Mouse (Mus musculus): ENCODE measurements at regions not wholly inside any gene's neighbourhood (a gene's known extent, or its start where the extent isn't known, plus 50 kb on each side); places are given as distances from the start of the nearest gene placed in this dataset.

DNA sequence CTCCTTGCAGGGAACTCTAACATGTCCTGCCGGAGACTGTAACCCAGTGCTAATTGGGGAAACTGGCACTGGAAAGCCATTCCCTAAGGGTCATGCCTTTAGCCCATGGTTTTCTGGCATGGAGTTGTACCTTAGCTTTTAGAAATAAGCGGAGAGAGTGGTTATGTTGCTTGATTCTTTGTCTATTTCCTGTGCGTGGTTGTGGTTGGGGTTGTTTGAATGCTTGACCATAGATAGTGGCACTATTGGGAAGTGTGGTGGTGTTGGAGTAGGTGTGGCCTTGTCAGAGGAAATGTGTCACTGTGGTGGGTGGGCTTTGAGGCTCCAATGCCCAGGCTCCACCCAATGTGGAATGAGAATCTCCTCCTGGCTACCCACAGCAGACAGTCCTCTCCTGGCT lies 289.2 kb upstream of the Chd6 start:
- no peak for ATAC-seq (ENCODE audit: insufficient number of reproducible peaks, low FRiP score)
- no peaks in the 10 kb centered on the region for H3K4me1 ChIP-seq (replicated peaks)
- H3K27ac ChIP-seq (ENCODE audit: poor library complexity, severe bottlenecking): no peak overlapping the region
- H3K9me3 ChIP-seq (replicated peaks): peaks cover 8% of the 10 kb centered on the region
- H3K36me3 ChIP-seq: no peaks in the 10 kb centered on the region
- H3K4me2 ChIP-seq: no peak overlapping the region
- no peak overlapping the region for H3K9ac ChIP-seq
- no peaks in the 10 kb centered on the region for H3K27me3 ChIP-seq (replicated peaks)
- no peak overlapping the region for H3K4me3 ChIP-seq
- 82% methylated on average over 3 of the region's 3 CpGs for WGBS

- H3K4me3 ChIP-seq: no peak overlapping the region
- H3K27me3 ChIP-seq (replicated peaks): no peaks in the 10 kb centered on the region
- no peaks in the 10 kb centered on the region for H3K9me3 ChIP-seq (replicated peaks)
- no peak overlapping the region for H3K9ac ChIP-seq
- no peaks in the 10 kb centered on the region for H3K4me1 ChIP-seq (replicated peaks)
- H3K4me2 ChIP-seq: no peak overlapping the region
- 80% methylated on average over 15 of the region's 15 CpGs for WGBS
- no peak overlapping the region for H3K27ac ChIP-seq (ENCODE audit: poor library complexity, severe bottlenecking)
- ATAC-seq (ENCODE audit: insufficient number of reproducible peaks, low FRiP score): no peak
- H3K36me3 ChIP-seq: no peaks in the 10 kb centered on the region
Observed at GRCm38 (mm10) chr2:161390954-161391690, 282.2 kb upstream of the Chd6 start.

DNA sequence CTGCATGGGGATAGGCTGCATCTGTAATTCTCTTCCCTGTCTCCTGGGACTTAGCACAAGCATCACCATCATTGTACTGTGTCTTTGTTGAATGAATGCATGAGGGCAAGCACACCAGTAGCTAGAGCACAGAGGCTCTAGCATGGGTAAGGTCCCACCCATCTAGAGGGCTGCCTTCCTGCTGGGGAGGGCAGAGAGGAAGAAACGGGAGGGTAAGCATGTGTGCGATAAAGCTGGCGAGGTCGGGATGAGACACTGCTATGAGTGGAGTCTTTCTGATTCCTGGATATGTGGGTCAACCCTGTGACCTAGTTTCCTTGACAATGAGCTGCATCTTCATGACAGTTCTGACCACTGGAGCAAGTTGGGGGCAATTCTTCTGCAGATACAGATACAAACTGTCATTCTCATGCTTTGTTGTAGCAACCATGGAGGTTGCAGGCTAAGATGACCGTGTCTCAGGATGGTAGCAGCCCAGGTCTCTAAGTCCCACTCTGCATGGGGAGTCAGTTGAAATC lies 280.5 kb upstream of the Chd6 start:
- Histone ChIP-seq H3K27ac (ENCODE audit: poor library complexity, severe bottlenecking) (no peak overlapping the region), H3K4me3 (no peak overlapping the region), H3K36me3 (no peaks in the 10 kb centered on the region), H3K4me1 (replicated peaks) (no peaks in the 10 kb centered on the region), H3K4me2 (no peak overlapping the region), H3K27me3 (replicated peaks) (no peaks in the 10 kb centered on the region), H3K9me3 (replicated peaks) (no peaks in the 10 kb centered on the region), H3K9ac (no peak overlapping the region)
- WGBS: 81% methylated on average over 5 of the region's 5 CpGs
- no peak for ATAC-seq (ENCODE audit: insufficient number of reproducible peaks, low FRiP score)

DNA sequence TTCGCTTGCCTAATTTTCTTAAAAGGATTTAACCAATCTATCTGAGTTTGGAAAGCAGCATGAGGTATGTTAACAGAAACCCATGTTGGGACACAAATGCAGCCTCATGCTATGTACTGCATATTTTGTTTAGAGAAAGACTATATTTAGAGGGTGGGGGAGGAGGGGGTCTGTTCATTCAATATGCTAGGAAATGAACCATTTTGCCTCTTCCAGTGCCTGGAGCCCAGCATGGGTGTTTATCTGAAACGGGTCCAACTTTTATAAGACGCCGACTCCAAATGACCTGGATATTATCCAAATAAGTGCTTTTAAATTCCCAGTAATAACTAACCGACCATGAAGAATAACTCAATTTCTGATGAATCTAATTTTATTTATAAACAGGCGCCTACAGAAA lies 278.2 kb upstream of the Chd6 start:
- Histone ChIP-seq H3K27ac (ENCODE audit: poor library complexity, severe bottlenecking) (no peak overlapping the region), H3K36me3 (no peaks in the 10 kb centered on the region), H3K27me3 (replicated peaks) (no peaks in the 10 kb centered on the region), H3K9me3 (replicated peaks) (no peaks in the 10 kb centered on the region), H3K9ac (no peak overlapping the region), H3K4me1 (replicated peaks) (no peaks in the 10 kb centered on the region), H3K4me2 (no peak overlapping the region), H3K4me3 (no peak overlapping the region)
- ATAC-seq (ENCODE audit: insufficient number of reproducible peaks, low FRiP score): no peak
- 83% methylated on average over 6 of the region's 6 CpGs for WGBS

DNA sequence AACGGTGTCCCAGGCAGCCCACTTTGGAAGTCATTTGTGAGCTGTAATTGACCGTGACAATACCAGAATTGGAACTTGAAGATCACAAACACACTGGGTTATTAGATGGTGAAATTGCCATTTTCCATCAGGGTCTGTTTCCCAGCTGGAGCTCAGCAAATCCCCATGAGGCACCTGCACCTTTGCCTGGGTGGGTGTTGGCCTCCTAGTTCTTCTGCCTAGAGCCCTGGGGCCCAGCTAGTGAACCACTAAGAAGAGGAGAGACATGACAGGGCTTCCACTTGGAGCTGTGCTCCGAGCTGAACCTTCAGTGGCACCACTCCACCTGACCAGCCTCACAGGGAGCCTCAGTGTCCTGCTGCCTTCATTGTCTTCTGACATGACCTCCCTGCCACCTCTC lies 273.5 kb upstream of the Chd6 start:
- H3K4me2 ChIP-seq: no peak overlapping the region
- H3K9ac ChIP-seq: no peak overlapping the region
- no peaks in the 10 kb centered on the region for H3K9me3 ChIP-seq (replicated peaks)
- no peaks in the 10 kb centered on the region for H3K4me1 ChIP-seq (replicated peaks)
- 65% methylated on average over 3 of the region's 3 CpGs for WGBS
- H3K4me3 ChIP-seq: no peak overlapping the region
- ATAC-seq (ENCODE audit: insufficient number of reproducible peaks, low FRiP score): no peak
- no peak overlapping the region for H3K27ac ChIP-seq (ENCODE audit: poor library complexity, severe bottlenecking)
- no peaks in the 10 kb centered on the region for H3K27me3 ChIP-seq (replicated peaks)
- H3K36me3 ChIP-seq: no peaks in the 10 kb centered on the region

GRCm38 (mm10) chr2:161378313-161378712 lies 269.4 kb upstream of the Chd6 start:
- Histone ChIP-seq H3K9me3 (replicated peaks) (no peaks in the 10 kb centered on the region), H3K27me3 (replicated peaks) (no peaks in the 10 kb centered on the region), H3K27ac (ENCODE audit: poor library complexity, severe bottlenecking) (no peak overlapping the region), H3K9ac (no peak overlapping the region), H3K4me3 (no peak overlapping the region), H3K4me2 (no peak overlapping the region), H3K4me1 (replicated peaks) (no peaks in the 10 kb centered on the region), H3K36me3 (no peaks in the 10 kb centered on the region)
- 76% methylated on average over 4 of the region's 4 CpGs for WGBS
- no peak for ATAC-seq (ENCODE audit: insufficient number of reproducible peaks, low FRiP score)

GRCm38 (mm10) chr2:161362325-161362724 lies 253.4 kb upstream of the Chd6 start:
- Histone ChIP-seq H3K4me1 (replicated peaks) (no peaks in the 10 kb centered on the region), H3K4me2 (no peak overlapping the region), H3K27ac (ENCODE audit: poor library complexity, severe bottlenecking) (no peak overlapping the region), H3K4me3 (no peak overlapping the region), H3K9ac (no peak overlapping the region), H3K27me3 (replicated peaks) (no peaks in the 10 kb centered on the region), H3K9me3 (replicated peaks) (no peaks in the 10 kb centered on the region), H3K36me3 (no peaks in the 10 kb centered on the region)
- 75% methylated on average over 3 of the region's 3 CpGs for WGBS
- no peak for ATAC-seq (ENCODE audit: insufficient number of reproducible peaks, low FRiP score)

GRCm38 (mm10) chr2:161349110-161349509 lies 240.2 kb upstream of the Chd6 start:
- no peak overlapping the region for H3K27ac ChIP-seq (ENCODE audit: poor library complexity, severe bottlenecking)
- WGBS: 38% methylated on average over 4 of the region's 4 CpGs
- no peaks in the 10 kb centered on the region for H3K36me3 ChIP-seq
- H3K27me3 ChIP-seq (replicated peaks): no peaks in the 10 kb centered on the region
- H3K9me3 ChIP-seq (replicated peaks): no peaks in the 10 kb centered on the region
- H3K4me2 ChIP-seq: no peak overlapping the region
- ATAC-seq (ENCODE audit: insufficient number of reproducible peaks, low FRiP score): no peak
- H3K4me3 ChIP-seq: no peak overlapping the region
- H3K4me1 ChIP-seq (replicated peaks): no peaks in the 10 kb centered on the region
- H3K9ac ChIP-seq: no peak overlapping the region

DNA sequence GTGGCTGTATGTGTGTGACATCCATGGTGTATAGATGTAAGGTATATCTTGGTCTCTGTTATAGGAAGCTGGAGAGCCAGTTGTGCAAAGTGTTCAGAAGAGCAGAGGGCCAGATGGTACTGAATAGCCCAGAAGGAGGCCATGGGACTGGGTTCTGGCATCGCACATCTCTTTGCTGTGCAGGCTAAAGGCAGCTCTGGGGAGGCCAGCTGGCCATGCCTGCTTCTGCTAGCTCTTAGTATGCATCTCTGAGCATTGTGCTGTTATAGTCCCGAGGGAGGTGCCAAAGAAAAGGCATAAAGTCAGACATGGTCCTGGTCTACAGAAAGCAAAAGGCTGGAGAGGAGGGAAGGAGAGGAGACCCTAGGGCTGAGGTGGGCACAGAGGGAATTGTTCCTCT lies 235.1 kb upstream of the Chd6 start:
- Histone ChIP-seq H3K27ac (ENCODE audit: poor library complexity, severe bottlenecking) (no peak overlapping the region), H3K4me1 (replicated peaks) (peaks cover 10% of the 10 kb centered on the region), H3K4me3 (no peak overlapping the region), H3K4me2 (no peak overlapping the region), H3K9me3 (replicated peaks) (no peaks in the 10 kb centered on the region), H3K27me3 (replicated peaks) (no peaks in the 10 kb centered on the region; the same call in none of the 2 replicates), H3K9ac (no peak overlapping the region), H3K36me3 (no peaks in the 10 kb centered on the region)
- 92% methylated on average over 2 of the region's 2 CpGs for WGBS
- ATAC-seq (ENCODE audit: insufficient number of reproducible peaks, low FRiP score): no peak

GRCm38 (mm10) chr2:161342648-161343047 lies 233.8 kb upstream of the Chd6 start:
- peaks cover 4% of the 10 kb centered on the region for H3K27me3 ChIP-seq (replicated peaks)
- H3K9me3 ChIP-seq (replicated peaks): no peaks in the 10 kb centered on the region
- 82% methylated on average over 2 of the region's 2 CpGs for WGBS

DNA sequence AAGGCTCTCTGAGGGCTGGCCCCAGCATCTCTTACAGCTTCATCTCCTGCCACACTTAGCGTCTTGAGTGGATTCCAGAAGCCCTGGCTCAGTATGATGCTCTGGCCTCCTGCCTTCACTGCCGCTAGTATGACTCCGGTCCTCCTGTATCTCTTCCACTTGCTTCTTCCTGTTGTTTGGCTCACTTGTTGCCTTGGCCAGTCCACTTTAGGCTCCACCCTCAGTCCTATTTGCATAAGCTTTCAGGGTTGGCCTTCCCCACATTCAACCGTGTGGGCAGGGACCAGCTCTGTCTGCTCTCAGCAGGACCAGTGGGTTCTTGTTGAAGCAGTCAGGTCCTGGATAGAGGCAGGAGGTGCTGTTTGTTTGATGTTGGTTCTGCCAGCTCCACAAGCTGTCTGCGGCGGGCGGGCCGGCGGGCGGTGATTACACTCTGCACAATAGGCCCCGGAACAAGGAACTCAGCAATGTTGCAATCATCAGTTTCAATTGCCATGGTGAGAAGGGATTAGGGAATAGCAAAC lies 232.6 kb upstream of the Chd6 start:
- peak; percentile 84 for ATAC-seq (ENCODE audit: insufficient number of reproducible peaks, low FRiP score)
- WGBS: 1% methylated on average over 11 of the region's 11 CpGs

More at GRCm38 (mm10) chr2:161342648-161343047, 233.8 kb upstream of the Chd6 start:
- Histone ChIP-seq H3K4me1 (replicated peaks) (peaks cover 10% of the 10 kb centered on the region), H3K4me2 (no peak overlapping the region), H3K36me3 (no peaks in the 10 kb centered on the region), H3K9ac (no peak overlapping the region), H3K27ac (ENCODE audit: poor library complexity, severe bottlenecking) (no peak overlapping the region), H3K4me3 (no peak overlapping the region)
- no peak for ATAC-seq (ENCODE audit: insufficient number of reproducible peaks, low FRiP score)

GRCm38 (mm10) chr2:161340291-161340690 lies 231.4 kb upstream of the Chd6 start:
- Histone ChIP-seq H3K4me2 (no peak overlapping the region), H3K4me1 (replicated peaks) (peaks cover 10% of the 10 kb centered on the region), H3K27me3 (replicated peaks) (peaks cover 7% of the 10 kb centered on the region), H3K36me3 (no peaks in the 10 kb centered on the region), H3K4me3 (no peak overlapping the region), H3K27ac (ENCODE audit: poor library complexity, severe bottlenecking) (no peak overlapping the region), H3K9me3 (replicated peaks) (no peaks in the 10 kb centered on the region), H3K9ac (no peak overlapping the region)
- WGBS: 75% methylated on average over 9 of the region's 9 CpGs
- no peak for ATAC-seq (ENCODE audit: insufficient number of reproducible peaks, low FRiP score)

More for the DNA sequence above, 232.6 kb upstream of the Chd6 start:
- Histone ChIP-seq H3K27ac (ENCODE audit: poor library complexity, severe bottlenecking) (no peak overlapping the region), H3K4me2 (peak overlapping the region; percentile 63), H3K4me1 (replicated peaks) (peaks cover 10% of the 10 kb centered on the region), H3K27me3 (replicated peaks) (peaks cover 7% of the 10 kb centered on the region), H3K9ac (no peak overlapping the region), H3K9me3 (replicated peaks) (no peaks in the 10 kb centered on the region), H3K4me3 (peak overlapping the region; percentile 25), H3K36me3 (no peaks in the 10 kb centered on the region)
